Mouse (Mus musculus) liver (tissue): ENCODE measurements around the gene Zfp119b.

ENCODE experiments used
- DNase-seq: peaks from one replicate; pipeline ENCODE4 v3.0.0-alpha.2; 2020; ENCODE audit warnings: mixed read lengths

Zfp119b gene

DNA sequence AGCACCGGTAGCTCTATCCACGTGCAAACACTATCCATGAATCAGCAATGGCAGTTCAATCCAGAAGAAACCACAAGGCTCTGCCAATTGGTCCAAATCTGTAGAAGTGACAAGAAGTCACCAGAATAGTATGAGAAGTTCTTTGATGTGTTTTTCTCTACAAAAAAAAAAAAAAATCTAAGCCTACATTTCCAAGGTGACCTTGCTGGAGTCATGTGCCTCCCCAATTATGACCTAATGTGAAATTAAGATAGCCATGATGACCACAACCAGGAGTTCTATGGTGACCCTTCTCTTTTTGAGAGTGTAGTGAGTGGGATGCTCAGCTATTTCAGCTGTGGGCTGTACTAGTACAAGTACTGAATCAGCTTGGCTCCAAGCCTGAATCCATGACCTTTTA, at the start of gene Zfp119b:
Gene Zfp119b, minus strand, starts transcription at position 101 of the 400 bp plus-strand sequence.
- DNase-seq, result no peak

DNA sequence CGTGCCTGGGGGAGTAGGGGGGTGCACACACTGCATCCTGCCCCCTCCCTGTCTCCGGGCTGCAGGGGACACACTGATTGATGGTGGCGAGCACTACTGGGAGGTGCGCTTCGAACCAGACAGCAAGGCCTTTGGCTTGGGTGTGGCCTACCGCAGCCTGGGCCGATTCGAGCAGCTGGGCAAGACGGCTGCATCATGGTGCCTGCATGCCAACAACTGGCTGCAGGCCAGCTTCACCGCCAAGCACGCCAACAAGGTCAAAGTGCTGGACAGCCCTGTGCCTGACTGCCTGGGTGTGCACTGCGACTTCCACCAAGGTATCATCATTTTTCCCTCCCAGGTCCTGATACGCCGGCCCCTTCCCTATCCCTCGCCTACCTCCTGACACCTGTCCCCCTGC, 46.7 kb upstream of the Zfp119b start:
- DNase-seq, result no peak

DNA sequence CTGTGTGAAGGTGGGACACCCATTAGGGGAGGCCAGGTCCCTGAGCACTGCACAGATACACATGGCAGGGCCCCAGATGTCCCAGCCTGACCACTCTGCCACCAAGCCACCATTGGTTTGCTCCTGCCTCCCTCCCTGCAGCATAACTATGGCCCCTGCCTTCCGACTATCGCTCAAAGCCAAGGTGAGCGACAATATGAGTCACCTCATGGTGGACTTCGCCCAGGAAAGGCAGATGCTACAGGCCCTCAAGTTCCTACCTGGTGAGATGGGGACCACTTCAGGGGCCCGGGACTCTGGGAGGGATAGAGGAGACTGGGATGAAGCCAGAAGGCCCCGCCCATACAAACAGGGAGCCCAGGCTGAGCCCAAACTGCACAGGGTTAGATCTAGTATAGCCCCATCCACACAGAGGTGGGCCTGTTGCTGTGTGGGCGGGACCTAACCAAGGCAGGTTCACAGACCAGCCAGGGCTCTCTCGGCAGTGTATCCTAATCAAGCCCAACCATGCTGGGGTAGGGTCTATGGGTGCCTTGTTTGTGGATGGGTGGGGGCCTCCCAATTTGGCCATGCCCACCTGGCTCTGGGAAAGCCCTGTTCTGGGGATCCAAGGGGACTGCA, 41.1 kb upstream of the Zfp119b start:
- no peak for DNase-seq

DNA sequence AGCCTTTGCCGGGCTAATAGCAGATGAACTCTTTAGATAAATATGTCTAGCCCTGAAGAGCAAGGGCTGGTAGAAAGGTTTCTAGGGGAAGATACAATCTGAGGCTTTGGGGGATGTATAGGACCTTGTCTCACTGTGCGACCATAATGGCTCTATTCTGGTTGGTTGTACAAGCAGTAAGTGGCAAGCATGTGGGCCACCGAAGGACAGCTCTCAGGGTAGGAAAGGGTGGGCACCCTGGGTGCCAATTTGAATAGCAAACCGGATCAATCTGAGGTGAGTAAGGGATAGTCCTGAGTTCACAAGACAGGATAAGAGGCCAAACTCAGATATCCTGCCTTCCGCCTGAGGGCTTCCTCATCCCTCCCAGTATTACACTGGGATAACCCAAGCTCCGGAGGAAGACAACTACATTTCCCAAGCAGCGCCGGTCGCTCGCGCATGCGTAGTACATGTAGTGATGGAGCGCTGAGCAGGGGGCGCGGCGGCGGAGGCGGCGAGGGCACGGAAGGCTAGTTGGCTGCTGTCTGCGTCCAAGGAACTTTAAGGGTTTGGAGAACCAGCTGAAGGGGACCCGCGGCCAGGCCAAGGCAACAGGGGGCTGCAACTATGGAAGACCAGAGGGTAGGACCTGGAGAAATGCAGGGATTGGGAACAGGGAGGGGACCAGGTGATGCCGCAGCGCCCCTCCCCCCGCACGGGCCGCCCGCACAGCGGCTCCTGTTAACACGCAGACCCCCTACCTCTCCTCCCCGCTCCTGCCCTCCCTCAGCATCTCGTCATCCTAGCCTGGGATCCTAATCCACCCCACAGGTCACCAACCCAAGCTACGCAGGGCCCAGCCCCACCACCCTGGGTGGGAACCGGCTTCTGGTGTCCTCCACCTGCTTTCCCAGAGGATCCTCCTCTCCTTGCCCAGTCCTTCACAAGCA, 37.0 kb upstream of the Zfp119b start, which contains the start of gene Fsd1:
Gene Fsd1, plus strand, starts transcription at position 480 of the 932 bp plus-strand sequence.
- DNase-seq, result peak; percentile 50

- DNase-seq, result no peak
Observed at GRCm38 (mm10) chr17:55977301-55977700, 28.0 kb upstream of the Zfp119b start.

GRCm38 (mm10) chr17:55976255-55976862, 27.1 kb upstream of the Zfp119b start:
- peak; percentile 70 for DNase-seq

DNA sequence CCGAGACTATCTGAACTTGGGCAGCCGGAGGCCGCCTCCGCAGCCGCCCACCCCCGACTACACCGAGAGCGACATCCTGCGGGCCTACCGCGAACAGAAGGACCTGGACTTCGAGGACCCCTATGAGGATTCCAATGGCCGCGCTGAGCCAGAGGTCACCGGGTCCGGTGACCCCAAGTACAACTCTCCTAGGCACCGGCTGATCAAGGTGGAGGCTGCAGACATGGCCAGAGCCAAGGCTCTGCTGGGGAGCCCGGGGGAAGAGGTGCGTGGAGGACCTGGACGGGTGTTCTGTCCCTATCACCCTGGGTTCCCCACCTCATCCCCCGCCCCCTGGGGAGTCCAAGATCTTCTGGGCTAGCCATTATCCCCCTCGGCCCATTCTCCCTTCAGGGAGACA, 22.2 kb upstream of the Zfp119b start:
- DNase-seq, result no peak

DNA sequence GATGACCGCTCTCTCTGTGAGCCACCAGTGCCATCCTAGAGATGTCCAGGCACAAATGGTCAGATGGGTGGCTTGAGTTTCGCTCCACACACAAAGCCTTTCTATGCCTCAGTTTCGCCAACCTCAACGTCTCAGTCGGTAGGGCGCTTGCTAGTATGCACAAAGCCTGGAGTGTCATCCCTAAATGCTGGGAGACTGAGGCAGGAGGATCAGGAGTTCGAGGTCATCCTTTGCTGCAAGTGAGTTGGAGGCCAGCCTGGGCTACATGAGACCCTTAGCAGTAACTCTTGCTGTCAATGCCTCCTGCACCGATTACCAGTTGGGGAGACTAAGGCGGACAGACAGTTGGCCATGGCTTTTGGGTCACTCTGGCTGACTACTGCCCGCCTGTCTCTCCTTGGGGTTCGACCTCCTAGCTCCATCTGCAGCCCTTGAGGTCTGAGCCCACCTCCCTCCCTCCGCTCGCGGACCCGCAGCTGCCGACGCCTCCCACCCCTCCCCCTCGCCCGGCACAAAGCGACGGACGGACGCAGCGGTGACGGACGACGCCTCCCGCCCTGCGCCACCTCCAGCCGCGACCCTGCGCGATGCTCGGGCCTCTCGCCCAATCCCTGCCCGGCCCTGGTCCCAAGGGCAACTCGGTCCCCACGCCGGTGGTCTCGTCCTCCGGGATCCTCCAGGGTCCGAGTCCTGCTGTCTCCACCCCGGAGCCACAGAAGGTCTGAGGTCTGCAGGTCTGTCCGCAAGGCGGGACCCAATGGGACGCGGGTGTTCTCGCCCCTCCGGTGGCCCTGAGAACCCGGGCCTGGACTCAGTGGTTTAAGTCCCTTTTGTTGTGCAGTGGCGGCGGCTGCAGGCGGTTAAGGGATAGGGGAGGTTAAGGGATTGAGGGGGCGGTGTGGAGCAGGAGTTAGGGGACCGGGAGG, 20.9 kb upstream of the Zfp119b start, which contains the start of gene Shd:
Gene Shd, plus strand, starts transcription at position 502 of the 926 bp plus-strand sequence.
- no peak for DNase-seq

- no peak for DNase-seq
Observed at GRCm38 (mm10) chr17:55969560-55969959, 20.3 kb upstream of the Zfp119b start.

DNA sequence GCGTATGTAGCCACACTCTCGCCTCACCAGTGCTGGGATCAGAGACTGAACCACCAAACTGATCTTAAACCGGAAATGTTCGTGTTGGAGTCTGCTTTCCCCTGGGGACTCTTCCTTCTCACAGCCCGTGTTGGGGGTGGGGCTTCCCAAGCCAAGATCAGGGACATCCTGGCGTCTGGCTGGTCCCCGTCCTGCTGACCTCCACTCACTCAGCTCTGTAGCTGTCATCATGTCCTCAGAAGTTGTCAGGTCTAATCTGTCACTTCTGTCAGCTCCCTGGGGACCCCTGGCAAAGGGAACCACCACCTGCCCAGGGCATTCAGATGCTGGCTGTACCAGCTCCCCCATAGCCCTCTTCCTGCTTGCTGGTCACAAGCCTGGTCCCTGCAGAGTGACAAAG, 18.9 kb upstream of the Zfp119b start:
- DNase-seq, result no peak

- no peak for DNase-seq
Observed at GRCm38 (mm10) chr17:55967186-55967585, 17.9 kb upstream of the Zfp119b start.

GRCm38 (mm10) chr17:55964996-55965395, 15.7 kb upstream of the Zfp119b start:
- DNase-seq, result no peak

GRCm38 (mm10) chr17:55964496-55964895, 15.2 kb upstream of the Zfp119b start:
- no peak for DNase-seq

- peak; percentile 55 for DNase-seq
Observed at GRCm38 (mm10) chr17:55963171-55963570, 13.9 kb upstream of the Zfp119b start.

DNA sequence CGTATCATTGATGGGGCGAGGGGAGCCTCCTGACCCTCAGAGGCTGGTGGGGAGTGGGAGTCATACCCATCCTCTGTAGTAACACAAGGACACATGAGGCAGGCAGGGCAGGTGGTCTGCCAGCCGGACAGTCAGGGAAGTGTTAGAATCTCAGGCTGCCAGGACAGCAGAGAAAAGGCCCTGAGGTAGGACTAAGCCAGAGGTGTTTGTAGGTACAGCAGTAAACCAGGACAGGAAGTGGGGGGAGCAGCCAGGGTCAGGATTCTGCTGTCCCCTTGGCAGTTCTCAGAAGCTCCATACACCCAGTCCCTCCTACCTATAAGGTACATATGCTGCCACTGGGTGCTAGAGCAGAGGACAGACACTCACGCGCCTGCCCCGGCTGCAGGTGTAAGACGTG, 12.3 kb upstream of the Zfp119b start:
- no peak for DNase-seq

DNA sequence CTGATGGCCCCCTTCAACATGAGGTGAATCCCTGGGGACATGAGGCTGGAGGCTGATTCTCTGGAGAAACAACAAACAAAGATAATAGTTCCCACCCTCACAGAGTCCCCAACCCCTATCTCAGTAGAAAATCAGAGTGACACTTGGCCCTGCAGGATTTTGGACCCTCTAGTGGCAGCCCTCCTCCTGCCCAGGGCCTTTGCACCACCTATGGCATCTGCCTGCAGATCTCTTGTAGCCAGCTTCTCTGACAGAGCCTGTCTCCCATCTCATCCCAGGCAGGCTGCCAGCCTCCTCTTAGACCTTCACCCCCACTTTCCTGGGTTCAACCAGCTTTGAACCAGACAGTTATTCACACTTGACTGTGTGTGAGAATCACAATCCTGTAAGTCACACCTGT, 11.5 kb upstream of the Zfp119b start:
- DNase-seq, result no peak

DNA sequence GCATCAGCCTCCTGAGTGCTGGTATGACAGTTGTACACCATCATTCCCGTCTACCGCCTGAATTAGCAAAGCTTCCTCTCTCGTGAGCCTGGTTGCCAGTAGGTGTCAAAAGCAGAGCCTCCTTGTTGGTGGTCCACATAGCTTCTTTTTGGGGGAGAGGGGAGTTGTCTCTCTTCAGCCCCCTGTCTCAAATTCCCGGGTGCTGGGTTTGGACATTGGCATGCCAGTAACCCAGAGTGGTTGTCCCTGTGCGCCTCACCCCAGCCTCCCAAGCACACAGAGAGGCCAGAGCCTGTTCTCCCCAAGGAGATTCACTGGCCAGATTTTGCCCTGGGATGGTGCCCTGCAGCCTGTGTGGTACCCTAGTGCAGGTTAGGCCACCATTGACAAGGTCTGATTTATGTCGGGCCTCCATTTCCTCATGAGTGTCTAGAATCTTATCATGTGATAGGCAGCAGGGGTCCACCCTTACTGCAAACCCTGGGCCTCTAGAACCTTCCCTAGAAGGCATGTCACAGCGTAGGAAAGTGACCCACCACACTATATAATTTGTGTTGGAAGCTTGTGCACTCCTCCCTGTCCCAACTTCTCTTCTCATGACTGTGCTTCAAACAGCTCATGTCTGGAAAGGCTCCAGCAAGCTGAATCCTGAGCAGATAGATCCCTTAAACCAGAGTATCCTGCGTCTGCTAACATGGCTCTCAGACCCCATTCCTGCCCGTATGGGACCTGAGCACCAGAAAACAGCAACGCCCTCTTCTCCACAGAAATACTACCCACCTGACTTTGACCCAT, 10.8 kb upstream of the Zfp119b start:
- no peak for DNase-seq

DNA sequence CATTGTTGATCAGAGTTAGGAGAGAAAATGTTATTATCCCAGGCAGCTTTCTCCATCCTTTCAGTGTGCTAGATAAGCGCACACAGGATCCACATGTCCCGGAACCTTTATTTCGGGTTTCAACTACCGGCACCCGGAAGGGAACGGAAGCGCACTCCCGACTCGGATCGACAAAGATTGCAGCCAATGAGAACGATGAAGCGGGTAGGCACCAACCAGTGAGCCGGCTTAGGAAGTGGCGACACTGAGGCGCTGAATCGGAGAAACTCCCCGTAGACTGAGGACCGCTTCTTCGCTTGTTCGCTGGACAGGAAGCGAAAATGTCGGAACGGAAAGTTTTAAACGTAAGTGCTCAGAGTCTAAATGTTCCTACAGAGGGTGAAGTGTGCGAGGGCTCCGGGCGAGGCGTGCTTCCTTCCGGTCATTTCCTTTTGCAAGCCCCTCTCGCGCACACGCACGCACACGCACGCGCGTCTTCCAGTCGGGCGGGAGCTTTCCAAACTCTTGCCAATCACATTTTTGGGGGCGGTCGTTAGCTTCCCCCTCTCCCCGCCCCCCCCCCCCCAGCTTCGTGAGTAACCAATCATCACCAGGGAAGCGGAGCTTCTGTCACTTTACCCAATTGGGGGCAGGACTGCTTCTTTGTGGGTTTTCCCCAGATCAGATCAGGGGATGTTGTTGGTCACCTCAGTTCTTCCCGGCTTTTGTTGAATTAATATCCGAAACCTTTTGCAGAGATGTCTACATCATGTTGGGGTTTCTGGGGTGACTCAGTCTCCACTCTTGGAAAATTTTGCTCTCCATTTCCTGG, 9.8 kb upstream of the Zfp119b start, which contains the start of gene Yju2:
Gene Yju2, plus strand, starts transcription at position 182 of the 811 bp plus-strand sequence.
- peak; percentile 92 for DNase-seq

- DNase-seq, result no peak
Observed at GRCm38 (mm10) chr17:55958584-55958886, 9.2 kb upstream of the Zfp119b start.

DNA sequence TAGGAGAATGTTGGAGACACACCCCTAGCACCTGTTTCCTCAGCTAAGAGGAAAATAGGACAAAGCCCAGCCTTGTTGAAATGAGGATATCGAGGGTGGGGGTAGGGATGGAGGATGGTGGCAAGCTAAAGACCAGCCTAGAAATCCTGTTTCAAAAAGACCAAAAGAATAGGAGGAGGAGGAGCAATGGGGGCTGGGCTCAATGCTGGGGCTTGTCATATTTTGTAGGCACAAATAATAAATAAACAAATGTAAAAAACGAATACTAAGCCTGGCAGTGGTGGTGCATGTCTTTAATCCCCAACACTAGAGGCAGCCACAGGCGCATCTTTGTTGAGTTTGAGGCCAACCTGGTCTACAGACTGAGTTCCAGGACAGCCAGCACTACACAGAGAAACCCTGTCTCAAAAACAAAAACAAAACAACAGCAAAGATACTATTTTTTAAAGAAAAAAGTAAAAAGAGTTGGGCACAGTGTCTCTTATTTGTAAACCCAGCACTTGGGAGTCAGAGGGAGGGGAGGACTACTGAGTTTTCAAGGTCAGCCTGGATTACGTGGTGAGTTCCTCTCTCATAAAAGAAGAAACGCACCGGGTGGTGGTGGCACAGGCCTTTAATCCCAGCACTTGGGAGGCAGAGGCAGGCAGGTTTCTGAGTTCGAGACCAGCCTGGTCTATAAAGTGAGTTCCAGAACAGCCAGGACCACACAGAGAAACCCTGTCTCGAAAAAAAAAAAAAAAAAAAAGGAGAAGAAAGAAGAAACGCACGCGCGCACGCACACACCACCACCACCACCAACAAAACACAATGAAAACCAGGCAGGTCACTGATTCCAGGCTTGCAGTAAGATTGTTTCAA, 8.7 kb upstream of the Zfp119b start:
- no peak for DNase-seq
